Mouse (Mus musculus): Measurements from ENCODE around the gene Rps11.
"Not testable (repeated sequence)": the region's sequence is repeated elsewhere in the genome, so short reads cannot be mapped to it uniquely, and the experiment has no call there.

- TF ChIP-seq CTCF (conservative IDR thresholded peaks at IDR 0.05; ENCODE audit: low read length); NANOG (IDR thresholded peaks at IDR 0.05; ENCODE audit: borderline replicate concordance, low read length): not testable (repeated sequence)
Measured at GRCm38 (mm10) chr7:45110089-45110488, 14.2 kb downstream of the Rps11 start.
